Mouse (Mus musculus) limb, embryonic 11.5 days (tissue): ENCODE data around the gene Eef2k. TPM values are rescaled to one million over a fixed set of nuclear protein-coding genes. Genes with fewer than 3 reads are reported as not detected.

Experiments used
- ATAC-seq: fragments of 200-750 bp; cut with Nextera tagmentation; 2 replicates; pipeline ENCODE4 v1.8.0; 2017; ENCODE audit warnings: low read depth; ENCODE audit not compliant: insufficient number of reproducible peaks, low FRiP score, low TSS enrichment
- DNase-seq: peaks from one replicate; pipeline ENCODE4 v3.0.0-alpha.2; 2015; ENCODE audit warnings: low spot score
- H3K27ac ChIP-seq: fragments of 300-500 bp; sonication (generic); replicated peaks from 2 replicates; pipeline ENCODE4 v1.5.1; 2014; ENCODE audit warnings: low read depth, mild to moderate bottlenecking, low read length
- H3K27me3 ChIP-seq: fragments of 300-500 bp; sonication (generic); 2 replicates; pipeline ENCODE4 v1.6.1; 2014; ENCODE audit warnings: mild to moderate bottlenecking, low read length, mixed read lengths; ENCODE audit not compliant: control insufficient read depth, insufficient read depth
- H3K36me3 ChIP-seq: fragments of 300-500 bp; sonication (generic); 2 replicates; pipeline ENCODE4 v1.6.1; 2014; ENCODE audit warnings: mild to moderate bottlenecking, low read length, moderate library complexity, mixed read lengths; ENCODE audit not compliant: control insufficient read depth, insufficient read depth
- H3K4me1 ChIP-seq: fragments of 300-500 bp; sonication (generic); 2 replicates; pipeline ENCODE4 v1.6.1; 2014; ENCODE audit warnings: low read length, mixed read lengths; ENCODE audit not compliant: control insufficient read depth, insufficient read depth
- H3K4me2 ChIP-seq: fragments of 300-500 bp; sonication (generic); 2 replicates; pipeline ENCODE4 v1.6.1; 2014; ENCODE audit warnings: low read depth, mild to moderate bottlenecking, moderate library complexity; ENCODE audit not compliant: severe bottlenecking
- H3K4me3 ChIP-seq: fragments of 300-500 bp; sonication (generic); 2 replicates; pipeline ENCODE4 v1.5.1; 2014; ENCODE audit warnings: low read depth, low read length
- H3K9ac ChIP-seq: fragments of 300-500 bp; sonication (generic); 2 replicates; pipeline ENCODE4 v1.6.1; 2014; ENCODE audit warnings: mild to moderate bottlenecking, low read length
- H3K9me3 ChIP-seq: fragments of 300-500 bp; sonication (generic); 2 replicates; pipeline ENCODE4 v1.6.1; 2016; ENCODE audit warnings: low read length; ENCODE audit not compliant: control insufficient read depth
- WGBS: fragments of 180-500 bp; shearing (Covaris S2); extraction: QIAGEN DNeasy Blood & Tissue Kit; methylation state at CpG from one replicate; pipeline ENCODE4 v1.1.7; 2014; 5-methylcytosine and 5-hydroxymethylcytosine counted together
- polyA plus RNA-seq: library from polyadenylated mRNA; unstranded; fragments of >200 nt; fragmentation: Nextera tagmentation; extraction: Ambion mirVana; gene quantifications from 2 replicates; pipeline ENCODE4 v1.2.1, GENCODE M21; 2014

Gene Eef2k
- polyA plus RNA-seq, 1 experiment from 2014 or later, result 9.6 TPM

- DNase-seq (no peak), ATAC-seq (no peak)
- H3K27ac ChIP-seq, result no peak overlapping the region
- peaks cover 28% of the 10 kb centered on the region for H3K4me1 ChIP-seq
- no peaks in the 10 kb centered on the region for H3K27me3 ChIP-seq
- no peaks in the 10 kb centered on the region for H3K9me3 ChIP-seq
- no peak overlapping the region for H3K9ac ChIP-seq
- no peak overlapping the region for H3K4me3 ChIP-seq
- 93% methylated on average over 11 of the region's 11 CpGs for WGBS
- H3K36me3 ChIP-seq, result no peaks in the 10 kb centered on the region
- no peak overlapping the region for H3K4me2 ChIP-seq
Measured at GRCm38 (mm10) chr7:120859854-120860253, 17.2 kb downstream of the Eef2k start.

GRCm38 (mm10) chr7:120860799-120861487 lies 18.3 kb downstream of the Eef2k start:
- Histone ChIP-seq H3K4me3 (no peak overlapping the region), H3K27ac (no peak overlapping the region), H3K9me3 (no peaks in the 10 kb centered on the region), H3K9ac (no peak overlapping the region), H3K4me1 (peaks cover 33% of the 10 kb centered on the region), H3K4me2 (no peak overlapping the region), H3K36me3 (no peaks in the 10 kb centered on the region), H3K27me3 (no peaks in the 10 kb centered on the region)
- DNase-seq, result no peak
- ATAC-seq, result no peak
- 45% methylated on average over 10 of the region's 10 CpGs for WGBS

- H3K4me3 ChIP-seq, result no peak overlapping the region
Measured at GRCm38 (mm10) chr7:120861488-120862047, 18.9 kb downstream of the Eef2k start.

GRCm38 (mm10) chr7:120862196-120862595 lies 19.6 kb downstream of the Eef2k start:
- ATAC-seq, result no peak

More at GRCm38 (mm10) chr7:120861488-120862047, 18.9 kb downstream of the Eef2k start:
- no peaks in the 10 kb centered on the region for H3K27me3 ChIP-seq
- H3K9ac ChIP-seq, result no peak overlapping the region
- H3K4me2 ChIP-seq, result no peak overlapping the region
- H3K9me3 ChIP-seq, result no peaks in the 10 kb centered on the region
- DNase-seq (no peak), ATAC-seq (no peak)
- H3K36me3 ChIP-seq, result no peaks in the 10 kb centered on the region
- peaks cover 36% of the 10 kb centered on the region for H3K4me1 ChIP-seq
- WGBS, result 20% methylated on average over 2 of the region's 2 CpGs
- no peak overlapping the region for H3K27ac ChIP-seq

GRCm38 (mm10) chr7:120862626-120863025 lies 20.0 kb downstream of the Eef2k start:
- WGBS, result 18% methylated on average over 7 of the region's 7 CpGs
- Histone ChIP-seq H3K9ac (no peak overlapping the region), H3K4me3 (no peak overlapping the region), H3K27ac (no peak overlapping the region; the same call in 1 of the 2 replicates), H3K9me3 (no peaks in the 10 kb centered on the region), H3K36me3 (no peaks in the 10 kb centered on the region), H3K4me2 (no peak overlapping the region), H3K27me3 (no peaks in the 10 kb centered on the region), H3K4me1 (peaks cover 36% of the 10 kb centered on the region)
- peak; percentile 48 for DNase-seq
- ATAC-seq, result no peak

More at GRCm38 (mm10) chr7:120862196-120862595, 19.6 kb downstream of the Eef2k start:
- no peak overlapping the region for H3K4me2 ChIP-seq
- H3K4me3 ChIP-seq, result no peak overlapping the region
- H3K9me3 ChIP-seq, result no peaks in the 10 kb centered on the region
- peaks cover 36% of the 10 kb centered on the region for H3K4me1 ChIP-seq
- no peak for DNase-seq
- peak overlapping the region; percentile 16; the same call in 1 of the 2 replicates for H3K27ac ChIP-seq
- H3K9ac ChIP-seq, result no peak overlapping the region
- WGBS, result 8% methylated on average over 3 of the region's 3 CpGs
- H3K36me3 ChIP-seq, result no peaks in the 10 kb centered on the region
- no peaks in the 10 kb centered on the region for H3K27me3 ChIP-seq

GRCm38 (mm10) chr7:120863476-120863875 lies 20.8 kb downstream of the Eef2k start:
- Histone ChIP-seq H3K4me3 (no peak overlapping the region), H3K4me2 (no peak overlapping the region), H3K27me3 (no peaks in the 10 kb centered on the region), H3K9me3 (no peaks in the 10 kb centered on the region), H3K4me1 (peaks cover 36% of the 10 kb centered on the region), H3K27ac (no peak overlapping the region), H3K36me3 (no peaks in the 10 kb centered on the region), H3K9ac (no peak overlapping the region)
- ATAC-seq (no peak), DNase-seq (peak; percentile 37)
- WGBS, result 26% methylated on average over 5 of the region's 5 CpGs

GRCm38 (mm10) chr7:120865100-120865499 lies 22.5 kb downstream of the Eef2k start:
- no peak overlapping the region for H3K27ac ChIP-seq
- H3K9me3 ChIP-seq, result no peaks in the 10 kb centered on the region
- WGBS, result 10% methylated on average over 7 of the region's 7 CpGs
- no peak overlapping the region for H3K9ac ChIP-seq
- no peak overlapping the region for H3K4me3 ChIP-seq
- DNase-seq (peak; percentile 78), ATAC-seq (peak; percentile 76)
- peaks cover 36% of the 10 kb centered on the region for H3K4me1 ChIP-seq
- H3K27me3 ChIP-seq, result no peaks in the 10 kb centered on the region
- H3K4me2 ChIP-seq, result no peak overlapping the region; the same call in 1 of the 2 replicates
- H3K36me3 ChIP-seq, result no peaks in the 10 kb centered on the region

- H3K4me1 ChIP-seq, result peaks cover 35% of the 10 kb centered on the region
Measured at GRCm38 (mm10) chr7:120865832-120866231, 23.2 kb downstream of the Eef2k start.

More at GRCm38 (mm10) chr7:120865832-120866231, 23.2 kb downstream of the Eef2k start:
- no peak overlapping the region for H3K4me3 ChIP-seq
- H3K27me3 ChIP-seq, result no peaks in the 10 kb centered on the region
- WGBS, result 68% methylated on average over 4 of the region's 4 CpGs
- no peaks in the 10 kb centered on the region for H3K9me3 ChIP-seq
- DNase-seq (no peak), ATAC-seq (no peak)
- no peaks in the 10 kb centered on the region for H3K36me3 ChIP-seq
- H3K27ac ChIP-seq, result no peak overlapping the region; the same call in 1 of the 2 replicates
- H3K4me2 ChIP-seq, result no peak overlapping the region
- H3K9ac ChIP-seq, result no peak overlapping the region
